Mouse (Mus musculus): ENCODE measurements at regions not wholly inside any gene's neighbourhood (a gene's known extent, or its start where the extent isn't known, plus 50 kb on each side); places are given as distances from the start of the nearest gene placed in this dataset.

DNA sequence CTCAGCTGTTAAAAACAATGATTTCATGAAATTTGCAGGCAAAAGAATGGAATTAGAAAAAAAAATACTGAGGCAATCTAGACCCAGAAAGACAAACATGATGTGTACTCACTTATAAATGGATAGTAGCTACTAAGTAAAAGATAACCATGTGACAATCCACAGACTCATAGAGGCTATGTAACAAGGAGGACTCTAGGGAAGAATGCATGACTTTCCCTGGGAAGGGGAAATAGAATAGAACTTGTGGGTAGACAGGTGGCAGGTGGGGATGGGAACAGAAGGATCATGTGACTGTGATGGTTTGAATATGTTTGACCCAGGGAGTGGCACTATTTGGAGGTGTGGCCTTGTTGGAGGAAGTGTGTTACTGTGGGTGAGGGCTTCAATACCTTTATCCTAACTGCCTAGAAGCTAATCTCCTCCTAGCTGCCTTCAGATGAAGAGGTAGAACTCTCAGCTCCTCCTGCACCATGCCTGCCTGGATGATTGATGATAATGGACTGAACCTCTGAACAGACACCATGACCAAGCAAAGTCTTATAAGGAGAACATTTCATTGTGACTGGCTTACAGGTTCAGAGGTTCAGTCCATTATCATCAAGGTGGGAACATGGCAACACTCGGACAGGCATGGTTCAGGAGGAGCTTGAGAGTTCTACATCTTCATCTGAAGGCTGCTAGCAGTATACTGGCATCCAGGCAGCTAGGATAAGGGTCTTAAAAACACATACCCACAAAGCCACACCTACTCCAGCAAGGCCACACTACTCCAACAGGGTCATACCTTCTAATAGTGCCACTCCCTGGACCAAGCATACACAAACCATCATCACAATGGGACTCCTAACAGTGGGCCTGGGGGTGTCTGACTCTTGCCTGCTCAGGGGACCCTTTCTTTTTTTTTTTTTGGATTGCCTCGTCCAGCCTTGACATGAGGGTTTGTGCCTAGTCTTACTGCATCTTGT is 183.6 kb downstream of the Ipo8 start:
- Histone ChIP-seq H3K9me3 (replicated peaks; ENCODE audit: control insufficient read depth, low read length) (no peaks in the 10 kb centered on the region), H3K4me3 (ENCODE audit: low read depth, low read length) (no peak overlapping the region), H3K36me3 (ENCODE audit: control insufficient read depth, insufficient read depth, low read length) (no peaks in the 10 kb centered on the region), H3K27me3 (ENCODE audit: control insufficient read depth, insufficient read depth, low read length) (no peaks in the 10 kb centered on the region), H3K4me1 (ENCODE audit: control insufficient read depth, insufficient read depth, low read length) (no peaks in the 10 kb centered on the region), H3K9ac (ENCODE audit: low read depth, low read length) (no peak overlapping the region), H3K4me2 (no peak overlapping the region), H3K27ac (ENCODE audit: low read depth, low read length) (no peak overlapping the region)
- WGBS (ENCODE audit: insufficient replicate concordance), result 60% methylated on average over 2 of the region's 2 CpGs
- peak; percentile 73 for ATAC-seq (replicated peaks; ENCODE audit: insufficient number of reproducible peaks, low FRiP score, low TSS enrichment)

DNA sequence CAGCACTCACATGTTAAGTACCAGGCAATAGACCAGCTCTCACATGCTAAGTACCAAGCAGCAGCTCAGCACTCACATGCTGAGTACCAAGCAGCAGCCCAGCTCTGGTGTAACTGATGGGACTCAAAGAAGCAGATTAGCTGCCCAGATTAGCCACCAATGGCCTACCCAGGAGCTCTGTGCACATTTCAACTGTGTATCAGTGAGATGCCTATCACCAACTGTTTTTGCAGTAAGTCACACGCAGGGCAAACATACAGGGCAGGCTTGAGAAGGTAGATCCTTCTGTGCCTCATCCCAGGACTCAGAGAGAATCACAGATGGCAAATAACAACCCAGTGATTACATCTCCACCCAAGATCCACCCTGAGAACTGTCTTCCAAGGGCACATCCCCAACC is 190.7 kb downstream of the Ipo8 start:
- ATAC-seq (replicated peaks; ENCODE audit: insufficient number of reproducible peaks, low FRiP score, low TSS enrichment), result no peak
- WGBS (ENCODE audit: insufficient replicate concordance), result 89% methylated on average over 1 of the region's 1 CpGs
- Histone ChIP-seq H3K4me3 (ENCODE audit: low read depth, low read length) (no peak overlapping the region), H3K36me3 (ENCODE audit: control insufficient read depth, insufficient read depth, low read length) (no peaks in the 10 kb centered on the region), H3K9me3 (replicated peaks; ENCODE audit: control insufficient read depth, low read length) (no peaks in the 10 kb centered on the region), H3K9ac (ENCODE audit: low read depth, low read length) (no peak overlapping the region), H3K27me3 (ENCODE audit: control insufficient read depth, insufficient read depth, low read length) (no peaks in the 10 kb centered on the region), H3K4me2 (no peak overlapping the region), H3K27ac (ENCODE audit: low read depth, low read length) (no peak overlapping the region), H3K4me1 (ENCODE audit: control insufficient read depth, insufficient read depth, low read length) (no peaks in the 10 kb centered on the region)

DNA sequence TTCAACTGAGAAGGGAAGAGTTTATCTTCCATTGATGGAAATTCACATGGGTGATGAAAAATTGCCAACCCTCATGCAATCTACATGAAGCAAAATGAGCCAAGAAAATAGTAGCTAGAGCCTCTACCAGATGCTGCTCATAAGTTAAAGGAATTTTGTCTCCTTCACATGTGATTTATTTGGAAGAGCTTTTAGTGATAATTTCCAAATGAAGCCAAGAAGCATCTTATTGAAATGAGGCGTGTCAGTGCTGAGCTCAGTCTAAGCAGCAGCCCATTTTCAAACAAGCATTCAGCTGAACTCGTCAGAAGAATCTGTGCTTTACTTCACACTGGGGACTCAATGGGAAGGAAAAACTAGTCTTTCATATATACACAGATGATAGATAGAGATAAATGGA is 190.0 kb upstream of the Tmtc1 start:
- no peak overlapping the region for H3K4me3 ChIP-seq (ENCODE audit: low read depth, low read length)
- WGBS (ENCODE audit: insufficient replicate concordance), result 75% methylated on average over 2 of the region's 2 CpGs
- no peaks in the 10 kb centered on the region for H3K9me3 ChIP-seq (replicated peaks; ENCODE audit: control insufficient read depth, low read length)
- no peak overlapping the region for H3K9ac ChIP-seq (ENCODE audit: low read depth, low read length)
- no peak for ATAC-seq (replicated peaks; ENCODE audit: insufficient number of reproducible peaks, low FRiP score, low TSS enrichment)
- H3K4me1 ChIP-seq (ENCODE audit: control insufficient read depth, insufficient read depth, low read length), result no peaks in the 10 kb centered on the region
- H3K36me3 ChIP-seq (ENCODE audit: control insufficient read depth, insufficient read depth, low read length), result no peaks in the 10 kb centered on the region
- H3K27me3 ChIP-seq (ENCODE audit: control insufficient read depth, insufficient read depth, low read length), result no peaks in the 10 kb centered on the region
- H3K27ac ChIP-seq (ENCODE audit: low read depth, low read length), result no peak overlapping the region
- H3K4me2 ChIP-seq, result no peak overlapping the region

DNA sequence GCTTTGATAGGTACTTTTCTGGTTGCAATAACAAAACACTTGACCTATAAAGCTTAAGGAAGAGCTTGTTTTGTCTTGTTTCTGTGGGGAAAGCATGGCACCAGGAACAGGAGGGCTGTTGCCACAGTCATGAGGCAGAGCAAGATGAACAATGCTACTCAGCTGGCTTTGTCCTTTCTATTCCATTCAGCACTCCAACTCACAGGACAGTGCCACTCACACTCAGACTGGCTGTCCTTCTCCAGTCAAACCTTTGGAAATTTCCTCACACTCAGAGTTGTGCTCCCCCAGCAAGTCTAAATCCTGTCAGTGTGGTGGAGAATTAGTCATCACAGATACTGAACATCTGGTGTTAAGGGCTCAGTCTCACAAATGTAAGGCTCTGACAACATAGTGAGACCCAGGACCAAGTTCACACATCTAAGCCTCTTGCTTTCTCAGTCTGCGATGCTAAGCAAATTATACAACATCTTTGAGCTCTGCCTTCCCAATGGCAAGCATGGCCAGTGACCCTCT is 183.0 kb upstream of the Tmtc1 start:
- no peaks in the 10 kb centered on the region for H3K27me3 ChIP-seq (ENCODE audit: control insufficient read depth, insufficient read depth, low read length)
- no peak overlapping the region for H3K4me2 ChIP-seq
- H3K36me3 ChIP-seq (ENCODE audit: control insufficient read depth, insufficient read depth, low read length), result no peaks in the 10 kb centered on the region
- ATAC-seq (replicated peaks; ENCODE audit: insufficient number of reproducible peaks, low FRiP score, low TSS enrichment), result no peak
- H3K9me3 ChIP-seq (replicated peaks; ENCODE audit: control insufficient read depth, low read length), result no peaks in the 10 kb centered on the region
- no peaks in the 10 kb centered on the region for H3K4me1 ChIP-seq (ENCODE audit: control insufficient read depth, insufficient read depth, low read length)
- H3K27ac ChIP-seq (ENCODE audit: low read depth, low read length), result no peak overlapping the region
- H3K9ac ChIP-seq (ENCODE audit: low read depth, low read length), result no peak overlapping the region
- WGBS (ENCODE audit: insufficient replicate concordance), result 69% methylated on average over 1 of the region's 1 CpGs
- H3K4me3 ChIP-seq (ENCODE audit: low read depth, low read length), result no peak overlapping the region

DNA sequence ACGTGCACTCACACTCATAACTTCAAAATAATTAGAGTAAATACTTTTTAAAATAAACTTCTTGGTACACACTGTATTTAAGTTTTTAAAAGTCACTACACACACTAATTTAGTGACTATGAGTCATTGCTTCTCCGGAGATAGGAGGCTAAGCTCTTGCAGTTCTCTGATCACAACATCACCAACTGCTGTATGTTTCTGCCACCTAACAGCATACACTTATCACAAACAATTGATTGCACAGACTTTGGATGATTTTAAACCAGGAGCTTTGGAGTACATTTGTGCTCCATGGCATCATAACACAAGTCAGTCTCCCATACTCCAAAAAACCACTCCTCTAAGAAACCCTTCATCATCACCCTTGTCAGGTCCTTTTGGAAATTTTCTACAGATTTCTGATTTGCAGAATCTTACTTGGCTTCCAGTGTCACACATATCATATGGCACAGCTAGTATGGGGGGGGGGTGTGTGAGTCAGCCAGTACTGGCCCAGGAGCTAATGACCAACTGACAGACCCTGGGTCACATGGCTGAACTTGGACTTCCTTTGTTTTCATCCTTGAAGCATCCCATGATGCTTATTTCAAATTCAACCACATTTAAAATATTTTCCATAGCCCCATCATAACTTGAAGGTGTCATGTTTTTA is 179.1 kb upstream of the Tmtc1 start:
- Histone ChIP-seq H3K4me2 (no peak overlapping the region), H3K9ac (ENCODE audit: low read depth, low read length) (no peak overlapping the region), H3K27me3 (ENCODE audit: control insufficient read depth, insufficient read depth, low read length) (0 out of 2 replicates have a peak, but pooled peaks cover 2% of the 10 kb centered on the region), H3K36me3 (ENCODE audit: control insufficient read depth, insufficient read depth, low read length) (no peaks in the 10 kb centered on the region), H3K27ac (ENCODE audit: low read depth, low read length) (no peak overlapping the region), H3K9me3 (replicated peaks; ENCODE audit: control insufficient read depth, low read length) (no peaks in the 10 kb centered on the region), H3K4me3 (ENCODE audit: low read depth, low read length) (no peak overlapping the region), H3K4me1 (ENCODE audit: control insufficient read depth, insufficient read depth, low read length) (no peaks in the 10 kb centered on the region; the same call in 1 of the 2 replicates)
- WGBS (ENCODE audit: insufficient replicate concordance), result 78% methylated on average over 2 of the region's 2 CpGs
- ATAC-seq (replicated peaks; ENCODE audit: insufficient number of reproducible peaks, low FRiP score, low TSS enrichment), result no peak

DNA sequence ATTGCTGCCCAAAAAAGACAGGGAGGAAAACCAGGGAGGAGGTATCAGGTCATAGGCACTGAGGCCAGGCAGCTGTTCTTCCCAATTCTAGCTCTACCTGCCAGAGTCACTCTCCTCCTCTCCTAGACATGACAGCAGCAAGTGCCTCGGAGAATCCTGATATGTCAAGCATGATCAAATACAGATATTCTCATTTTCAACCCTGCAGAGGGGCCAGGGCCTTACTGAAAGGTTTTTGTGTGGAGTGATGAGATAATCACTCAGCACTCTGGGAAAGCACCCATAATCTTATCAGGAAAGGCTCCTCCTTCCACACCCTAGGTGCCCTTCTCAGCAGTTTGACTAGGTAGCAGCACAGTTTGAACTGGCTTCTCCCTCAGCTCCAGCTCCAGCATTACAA is 175.8 kb upstream of the Tmtc1 start:
- peaks cover 12% of the 10 kb centered on the region for H3K4me1 ChIP-seq (ENCODE audit: control insufficient read depth, insufficient read depth, low read length)
- no peaks in the 10 kb centered on the region for H3K9me3 ChIP-seq (replicated peaks; ENCODE audit: control insufficient read depth, low read length)
- H3K4me3 ChIP-seq (ENCODE audit: low read depth, low read length), result no peak overlapping the region
- no peak overlapping the region for H3K27ac ChIP-seq (ENCODE audit: low read depth, low read length)
- 0% methylated on average over 1 of the region's 1 CpGs for WGBS (ENCODE audit: insufficient replicate concordance)
- no peak overlapping the region for H3K9ac ChIP-seq (ENCODE audit: low read depth, low read length)
- H3K36me3 ChIP-seq (ENCODE audit: control insufficient read depth, insufficient read depth, low read length), result no peaks in the 10 kb centered on the region
- peak; percentile 63; the same call in 1 of the 2 replicates for ATAC-seq (replicated peaks; ENCODE audit: insufficient number of reproducible peaks, low FRiP score, low TSS enrichment)
- 0 out of 2 replicates have a peak, but pooled peaks cover 2% of the 10 kb centered on the region for H3K27me3 ChIP-seq (ENCODE audit: control insufficient read depth, insufficient read depth, low read length)
- no peak overlapping the region for H3K4me2 ChIP-seq

DNA sequence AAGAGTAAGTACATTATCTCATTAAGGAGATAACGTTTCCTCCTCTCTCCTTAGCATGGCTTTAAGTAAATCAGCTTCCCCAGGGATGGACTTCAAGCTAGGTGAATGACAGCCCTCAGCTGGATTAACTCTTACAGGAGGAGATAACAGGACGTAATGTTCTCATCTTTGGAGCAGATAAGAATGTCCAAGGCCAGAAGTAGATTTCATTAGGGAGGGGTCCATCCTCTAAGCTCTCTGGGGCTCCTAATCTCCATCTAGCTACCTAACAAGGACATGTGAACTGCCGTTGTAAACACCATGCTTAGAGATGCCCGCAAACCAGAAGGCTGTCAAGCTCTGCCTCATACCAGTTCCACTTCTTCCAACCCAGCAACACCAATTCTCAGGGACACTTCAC is 171.7 kb upstream of the Tmtc1 start:
- ATAC-seq (replicated peaks; ENCODE audit: insufficient number of reproducible peaks, low FRiP score, low TSS enrichment), result no peak
- H3K27me3 ChIP-seq (ENCODE audit: control insufficient read depth, insufficient read depth, low read length), result no peaks in the 10 kb centered on the region
- H3K9ac ChIP-seq (ENCODE audit: low read depth, low read length), result no peak overlapping the region
- whole genome bisulfite sequencing (ENCODE audit: insufficient replicate concordance), result 4% methylated on average over 4 of the region's 4 CpGs
- H3K4me2 ChIP-seq, result peak overlapping the region; percentile 40; the same call in 1 of the 2 replicates
- H3K36me3 ChIP-seq (ENCODE audit: control insufficient read depth, insufficient read depth, low read length), result no peaks in the 10 kb centered on the region
- H3K9me3 ChIP-seq (replicated peaks; ENCODE audit: control insufficient read depth, low read length), result no peaks in the 10 kb centered on the region
- no peak overlapping the region for H3K27ac ChIP-seq (ENCODE audit: low read depth, low read length)
- H3K4me3 ChIP-seq (ENCODE audit: low read depth, low read length), result no peak overlapping the region
- H3K4me1 ChIP-seq (ENCODE audit: control insufficient read depth, insufficient read depth, low read length), result peaks cover 15% of the 10 kb centered on the region

DNA sequence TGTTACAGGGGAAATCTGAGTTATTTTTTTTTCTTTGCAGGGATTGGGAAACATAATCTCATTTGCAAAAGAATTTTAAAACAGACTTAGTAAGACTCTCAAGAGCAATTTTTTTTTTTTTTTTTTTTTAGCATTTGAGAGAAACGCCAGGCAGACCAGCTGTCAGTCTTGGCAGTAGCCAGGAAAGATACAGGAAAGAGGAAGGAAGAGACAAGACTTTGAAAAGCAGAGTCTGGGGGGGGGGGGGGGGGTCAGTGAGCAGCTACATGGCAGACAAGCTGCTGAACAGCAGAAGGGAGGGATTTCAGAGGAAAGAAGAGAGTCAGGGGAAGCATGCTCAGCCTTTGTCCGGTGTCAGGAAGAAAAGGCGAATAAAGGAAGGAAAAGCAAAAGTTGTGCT is 171.3 kb upstream of the Tmtc1 start:
- no peak for ATAC-seq (replicated peaks; ENCODE audit: insufficient number of reproducible peaks, low FRiP score, low TSS enrichment)
- Histone ChIP-seq H3K36me3 (ENCODE audit: control insufficient read depth, insufficient read depth, low read length) (no peaks in the 10 kb centered on the region), H3K9me3 (replicated peaks; ENCODE audit: control insufficient read depth, low read length) (no peaks in the 10 kb centered on the region), H3K27me3 (ENCODE audit: control insufficient read depth, insufficient read depth, low read length) (no peaks in the 10 kb centered on the region), H3K4me2 (peak overlapping the region; percentile 40; the same call in 1 of the 2 replicates), H3K9ac (ENCODE audit: low read depth, low read length) (no peak overlapping the region), H3K27ac (ENCODE audit: low read depth, low read length) (no peak overlapping the region), H3K4me3 (ENCODE audit: low read depth, low read length) (no peak overlapping the region), H3K4me1 (ENCODE audit: control insufficient read depth, insufficient read depth, low read length) (peaks cover 15% of the 10 kb centered on the region)
- 12% methylated on average over 3 of the region's 3 CpGs for WGBS (ENCODE audit: insufficient replicate concordance)
